Mouse (Mus musculus) midbrain, embryonic 12.5 days (tissue): Measurements from ENCODE around the gene Fbxo28. TPM values are rescaled to one million over a fixed set of nuclear protein-coding genes. Genes with fewer than 3 reads are reported as not detected.

Experiments
- ATAC-seq: fragments of 200-750 bp; cut with Nextera tagmentation; 2 replicates; pipeline ENCODE4 v1.8.0; 2017; ENCODE audit warnings: low read depth, moderate TSS enrichment, moderate library complexity; ENCODE audit not compliant: low FRiP score
- H3K27ac ChIP-seq: fragments of 300-500 bp; sonication (generic); replicated peaks from 2 replicates; pipeline ENCODE4 v1.5.1; 2016; ENCODE audit warnings: mild to moderate bottlenecking
- H3K27me3 ChIP-seq: fragments of 300-500 bp; sonication (generic); 2 replicates; pipeline ENCODE4 v1.6.1; 2016; ENCODE audit warnings: mild to moderate bottlenecking
- H3K36me3 ChIP-seq: fragments of 300-500 bp; sonication (generic); 2 replicates; pipeline ENCODE4 v1.6.1; 2016
- H3K4me1 ChIP-seq: fragments of 300-500 bp; sonication (generic); 2 replicates; pipeline ENCODE4 v1.6.1; 2016
- H3K4me2 ChIP-seq: fragments of 300-500 bp; sonication (generic); replicated peaks from 2 replicates; pipeline ENCODE4 v1.6.1; 2016; ENCODE audit warnings: mild to moderate bottlenecking, moderate library complexity
- H3K4me3 ChIP-seq: fragments of 300-500 bp; sonication (generic); 2 replicates; pipeline ENCODE4 v1.5.1; 2016; ENCODE audit warnings: mild to moderate bottlenecking
- H3K9ac ChIP-seq: fragments of 300-500 bp; sonication (generic); replicated peaks from 2 replicates; pipeline ENCODE4 v1.6.1; 2016; ENCODE audit warnings: mild to moderate bottlenecking, moderate library complexity
- H3K9me3 ChIP-seq: fragments of 300-500 bp; sonication (generic); 2 replicates; pipeline ENCODE4 v1.6.1; 2016; ENCODE audit warnings: mild to moderate bottlenecking
- WGBS: fragments of 180-500 bp; shearing (Covaris S2); methylation state at CpG from one replicate; pipeline ENCODE4 v1.1.7; 2016; 5-methylcytosine and 5-hydroxymethylcytosine counted together
- polyA plus RNA-seq: library from polyadenylated mRNA; unstranded; fragments of >200 nt; fragmentation: Nextera tagmentation; extraction: Ambion mirVana; gene quantifications from 2 replicates; pipeline ENCODE4 v1.2.1, GENCODE M21; 2016

Gene Fbxo28
- polyA plus RNA-seq, 1 experiment from 2014 or later, result 32.9 TPM

DNA sequence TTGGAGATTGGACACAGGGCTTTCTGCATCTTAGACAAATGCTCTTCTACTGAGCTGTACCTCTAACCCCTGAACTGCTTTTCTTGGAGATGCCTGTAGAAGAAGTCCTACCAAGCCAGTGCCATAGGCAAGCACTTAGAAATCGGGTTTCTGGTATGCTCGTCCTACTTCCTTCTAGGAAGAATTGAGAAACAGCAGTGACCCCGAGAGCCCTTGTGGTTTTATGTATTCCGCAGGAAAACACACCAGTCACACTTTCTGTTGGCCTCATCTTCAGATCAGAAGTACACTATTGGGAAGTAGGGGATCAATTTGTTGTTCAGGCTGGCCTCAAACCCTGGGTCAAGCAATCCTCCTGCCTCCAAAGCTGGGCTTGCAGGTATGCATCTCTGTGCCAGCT lies 28.0 kb upstream of the Fbxo28 start:
- ATAC-seq, result no peak

DNA sequence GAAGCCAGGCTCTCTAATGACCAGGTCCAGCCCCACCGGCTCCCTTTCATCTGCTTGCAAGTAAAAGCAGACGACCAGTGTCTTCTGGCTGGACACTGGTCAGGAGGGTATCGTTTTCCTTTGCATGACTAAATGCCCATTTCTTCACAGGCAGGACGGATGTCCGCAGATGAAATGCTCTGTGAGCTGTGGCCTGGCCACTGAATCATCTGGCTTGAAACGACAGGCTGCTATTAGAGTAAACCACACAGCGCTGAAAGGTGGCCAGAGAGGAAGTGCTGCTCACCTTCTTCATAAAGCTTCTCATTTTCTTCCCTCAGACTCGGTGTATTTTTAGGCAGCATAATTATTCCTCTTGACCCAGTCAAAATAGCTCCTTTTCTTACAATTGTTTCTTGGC lies 27.4 kb upstream of the Fbxo28 start:
- H3K4me2 ChIP-seq, result no peak overlapping the region
- no peak overlapping the region for H3K27ac ChIP-seq
- WGBS, result 87% methylated on average over 8 of the region's 8 CpGs
- H3K9ac ChIP-seq, result no peak overlapping the region
- H3K9me3 ChIP-seq, result no peaks in the 10 kb centered on the region
- H3K36me3 ChIP-seq, result no peaks in the 10 kb centered on the region
- no peak for ATAC-seq
- H3K4me1 ChIP-seq, result no peaks in the 10 kb centered on the region
- no peak overlapping the region for H3K4me3 ChIP-seq
- H3K27me3 ChIP-seq, result no peaks in the 10 kb centered on the region

More for the DNA sequence above, 28.0 kb upstream of the Fbxo28 start:
- Histone ChIP-seq H3K27me3 (no peaks in the 10 kb centered on the region), H3K9ac (no peak overlapping the region), H3K36me3 (no peaks in the 10 kb centered on the region), H3K4me3 (no peak overlapping the region), H3K27ac (no peak overlapping the region), H3K4me1 (no peaks in the 10 kb centered on the region), H3K4me2 (no peak overlapping the region), H3K9me3 (no peaks in the 10 kb centered on the region)
- WGBS, result 88% methylated on average over 4 of the region's 4 CpGs

DNA sequence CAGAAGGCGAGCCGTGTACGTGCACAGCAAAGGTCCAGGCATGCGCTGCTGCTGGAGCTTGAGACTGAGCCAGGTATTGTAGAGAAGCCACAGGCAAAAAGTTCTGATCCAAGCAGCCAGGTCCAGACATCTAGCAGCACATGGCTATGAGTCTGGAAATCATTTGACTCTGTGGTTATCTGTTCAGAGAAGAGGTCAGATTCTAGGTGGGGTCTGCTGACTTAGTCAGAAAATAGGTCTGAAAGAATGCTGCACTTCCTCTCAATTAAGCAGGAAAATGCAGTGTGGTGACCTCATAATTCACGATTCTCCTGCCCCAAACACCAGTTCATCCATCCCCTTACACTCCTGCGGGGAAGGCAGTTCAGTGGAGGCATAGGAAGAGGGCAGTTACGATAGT lies 26.9 kb upstream of the Fbxo28 start:
- ATAC-seq, result no peak
- no peak overlapping the region for H3K27ac ChIP-seq
- no peak overlapping the region for H3K4me3 ChIP-seq
- WGBS, result 81% methylated on average over 7 of the region's 7 CpGs
- H3K4me1 ChIP-seq, result no peaks in the 10 kb centered on the region
- H3K9me3 ChIP-seq, result no peaks in the 10 kb centered on the region
- H3K4me2 ChIP-seq, result no peak overlapping the region
- no peak overlapping the region for H3K9ac ChIP-seq
- H3K36me3 ChIP-seq, result no peaks in the 10 kb centered on the region
- H3K27me3 ChIP-seq, result no peaks in the 10 kb centered on the region

DNA sequence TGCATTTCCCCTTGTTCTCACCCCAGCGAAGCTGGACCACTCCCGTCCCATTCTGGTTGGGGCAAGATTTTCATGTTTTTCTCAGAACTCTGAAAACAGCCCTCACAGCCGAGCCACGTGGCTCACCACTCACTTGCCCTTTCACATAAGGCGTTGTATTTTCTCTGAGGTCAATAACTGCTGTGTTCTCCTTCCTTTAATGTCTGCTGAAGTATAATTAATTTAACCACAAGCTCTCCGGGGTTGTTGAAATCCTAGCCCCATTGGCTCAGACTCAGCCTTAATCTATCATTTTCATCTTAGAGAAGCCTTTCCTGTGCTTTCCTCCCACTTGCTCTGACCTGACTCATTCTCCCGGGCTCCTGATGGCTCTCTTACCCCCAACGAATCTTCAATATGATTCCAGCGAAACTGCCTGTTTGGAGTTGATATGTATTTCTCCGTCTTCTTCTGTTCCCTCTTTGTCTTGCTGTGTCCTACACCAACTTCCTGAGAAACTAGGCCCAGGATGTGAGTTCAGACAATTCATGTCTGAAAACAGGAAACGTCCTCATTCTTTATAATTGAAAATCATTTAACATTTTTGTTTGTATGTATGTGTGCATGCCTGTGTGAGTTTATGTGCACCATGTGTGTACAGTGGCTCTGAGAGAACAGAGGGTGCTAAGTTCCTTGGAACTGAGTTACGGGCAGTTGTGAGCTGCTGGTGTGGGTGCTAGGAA lies 22.4 kb upstream of the Fbxo28 start:
- ATAC-seq, result no peak
- 68% methylated on average over 12 of the region's 12 CpGs for WGBS
- H3K27me3 ChIP-seq, result no peaks in the 10 kb centered on the region
- H3K27ac ChIP-seq, result no peak overlapping the region
- no peaks in the 10 kb centered on the region for H3K4me1 ChIP-seq
- H3K36me3 ChIP-seq, result no peaks in the 10 kb centered on the region
- H3K4me2 ChIP-seq, result no peak overlapping the region
- H3K9me3 ChIP-seq, result no peaks in the 10 kb centered on the region
- H3K9ac ChIP-seq, result no peak overlapping the region
- H3K4me3 ChIP-seq, result no peak overlapping the region

DNA sequence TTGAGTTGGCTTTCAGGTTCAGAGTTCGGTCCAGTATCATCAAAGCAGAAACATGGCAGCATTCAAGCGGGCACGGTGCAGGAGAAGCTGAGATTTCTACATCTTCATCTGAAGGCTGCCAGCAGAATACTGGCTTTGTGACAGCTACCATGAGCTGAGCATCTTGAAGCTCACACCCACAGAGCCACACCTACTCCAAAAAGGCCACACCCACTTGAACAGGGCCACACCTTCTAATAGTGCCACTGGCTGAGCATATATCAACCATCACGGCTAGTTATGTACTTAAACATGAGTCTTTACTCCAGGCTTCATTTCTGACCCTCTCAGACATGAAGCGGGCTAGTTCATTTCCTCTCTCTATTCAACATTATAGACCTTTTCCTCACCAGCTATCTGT lies 21.3 kb upstream of the Fbxo28 start:
- ATAC-seq, result no peak
- 91% methylated on average over 5 of the region's 5 CpGs for WGBS
- H3K4me2 ChIP-seq, result no peak overlapping the region

DNA sequence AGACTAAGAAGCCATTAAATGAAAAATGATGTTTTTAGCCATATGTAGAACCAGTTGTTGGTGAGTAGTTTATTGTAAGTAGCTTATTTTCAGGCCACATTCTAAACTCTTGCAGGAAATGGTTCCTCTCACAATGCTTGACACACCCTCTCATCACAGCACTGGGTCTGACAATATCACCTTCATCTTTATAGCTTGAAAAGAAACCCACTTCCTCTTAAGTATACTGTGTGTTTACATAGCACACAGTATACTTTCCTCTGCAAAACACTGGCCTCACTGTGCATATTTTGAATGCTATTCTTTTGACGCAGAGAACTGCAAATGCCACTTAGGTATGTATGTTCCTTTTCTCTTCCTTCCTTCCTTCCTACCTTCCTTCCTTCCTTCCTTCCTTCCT lies 16.7 kb upstream of the Fbxo28 start:
- no peak overlapping the region for H3K27ac ChIP-seq
- H3K27me3 ChIP-seq, result no peaks in the 10 kb centered on the region
- no peak overlapping the region for H3K4me3 ChIP-seq
- no peaks in the 10 kb centered on the region for H3K36me3 ChIP-seq
- no peaks in the 10 kb centered on the region for H3K4me1 ChIP-seq
- H3K9me3 ChIP-seq, result no peaks in the 10 kb centered on the region
- ATAC-seq, result no peak
- 85% methylated on average over 1 of the region's 1 CpGs for whole genome bisulfite sequencing
- no peak overlapping the region for H3K9ac ChIP-seq
- no peak overlapping the region for H3K4me2 ChIP-seq

More for the DNA sequence above, 21.3 kb upstream of the Fbxo28 start:
- Histone ChIP-seq H3K9ac (no peak overlapping the region), H3K9me3 (no peaks in the 10 kb centered on the region), H3K27ac (no peak overlapping the region), H3K27me3 (no peaks in the 10 kb centered on the region), H3K36me3 (no peaks in the 10 kb centered on the region), H3K4me3 (no peak overlapping the region), H3K4me1 (no peaks in the 10 kb centered on the region)

DNA sequence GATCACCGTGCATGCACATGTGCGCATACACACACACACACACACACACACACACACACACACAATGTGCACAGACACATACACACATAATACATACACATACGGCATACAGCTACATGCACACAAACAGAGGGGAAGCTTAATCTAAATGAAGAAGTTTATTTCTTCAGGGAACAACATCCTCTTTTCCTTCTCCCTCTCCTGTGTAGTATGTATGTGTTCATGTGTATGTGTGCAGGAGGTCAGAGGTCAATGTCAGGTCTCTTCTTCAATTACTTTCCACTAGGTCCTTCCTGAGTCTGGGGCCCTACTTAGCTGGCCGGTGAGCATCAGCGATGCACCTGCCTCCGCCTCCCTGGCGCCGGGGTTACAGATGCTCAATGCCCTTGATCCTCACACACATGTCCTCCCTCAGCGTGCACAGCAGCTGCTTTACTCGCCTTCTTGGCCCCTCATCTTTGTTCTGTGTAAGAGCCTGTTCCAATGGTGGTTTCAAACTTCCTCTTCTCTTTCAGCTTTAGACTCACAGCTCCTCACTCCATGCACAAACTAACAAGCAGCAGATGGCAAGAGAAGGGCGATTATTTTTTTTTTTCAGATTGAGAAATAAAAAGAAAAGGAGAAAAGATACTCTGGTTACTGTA lies 13.2 kb upstream of the Fbxo28 start:
- WGBS, result 83% methylated on average over 11 of the region's 11 CpGs
- Histone ChIP-seq H3K9me3 (no peaks in the 10 kb centered on the region), H3K4me3 (no peak overlapping the region), H3K4me1 (no peaks in the 10 kb centered on the region), H3K36me3 (no peaks in the 10 kb centered on the region), H3K9ac (no peak overlapping the region), H3K27ac (no peak overlapping the region), H3K27me3 (no peaks in the 10 kb centered on the region), H3K4me2 (no peak overlapping the region)
- ATAC-seq, result no peak

DNA sequence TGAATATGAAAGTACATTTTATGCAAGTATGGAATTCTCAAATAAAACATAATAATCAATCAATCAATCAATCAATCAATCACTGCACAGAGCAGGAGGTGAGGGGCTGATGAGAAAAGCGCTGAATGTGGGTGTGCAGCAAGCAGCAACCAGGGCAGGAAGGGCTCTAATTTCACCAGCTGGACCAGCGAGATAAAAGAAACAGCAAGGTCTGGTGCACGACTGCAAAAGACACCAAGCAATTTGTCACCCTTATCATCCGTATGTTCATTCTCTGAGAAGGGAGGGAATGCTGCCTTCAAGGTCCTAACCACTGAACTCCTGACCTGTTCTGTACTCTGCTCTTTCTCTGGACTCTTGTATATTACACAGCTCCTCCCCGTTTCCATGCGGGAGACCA lies 8.1 kb upstream of the Fbxo28 start:
- 94% methylated on average over 6 of the region's 6 CpGs for WGBS
- Histone ChIP-seq H3K27me3 (no peaks in the 10 kb centered on the region), H3K9ac (no peak overlapping the region), H3K4me1 (no peaks in the 10 kb centered on the region), H3K4me2 (no peak overlapping the region), H3K36me3 (no peaks in the 10 kb centered on the region), H3K9me3 (peaks cover 9% of the 10 kb centered on the region), H3K4me3 (no peak overlapping the region), H3K27ac (no peak overlapping the region)
- no peak for ATAC-seq

DNA sequence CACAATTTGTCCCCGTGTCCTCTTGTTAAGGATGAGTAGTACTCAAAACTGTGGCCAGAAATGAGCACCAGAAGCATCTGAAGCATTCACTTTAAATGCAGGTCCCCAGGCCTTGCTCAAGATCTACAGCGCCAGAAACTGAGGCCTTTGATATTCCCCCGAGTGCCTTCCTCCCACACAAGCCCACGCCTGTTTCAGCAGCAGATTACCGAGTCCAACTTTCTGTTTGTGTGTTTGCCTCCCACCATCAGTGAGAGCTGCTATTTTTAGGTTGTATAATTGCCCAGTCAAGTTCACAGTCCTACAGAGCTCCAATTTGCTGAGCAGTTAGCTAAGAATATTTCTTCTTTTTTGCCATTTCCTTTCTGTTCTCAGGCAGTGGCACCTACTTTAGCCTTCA lies 5.1 kb upstream of the Fbxo28 start:
- Histone ChIP-seq H3K4me2 (no peak overlapping the region), H3K9me3 (peaks cover 9% of the 10 kb centered on the region), H3K9ac (no peak overlapping the region), H3K27me3 (no peaks in the 10 kb centered on the region), H3K36me3 (no peaks in the 10 kb centered on the region), H3K4me1 (peaks cover 4% of the 10 kb centered on the region), H3K27ac (no peak overlapping the region), H3K4me3 (no peak overlapping the region)
- ATAC-seq, result no peak
- 82% methylated on average over 5 of the region's 5 CpGs for WGBS

DNA sequence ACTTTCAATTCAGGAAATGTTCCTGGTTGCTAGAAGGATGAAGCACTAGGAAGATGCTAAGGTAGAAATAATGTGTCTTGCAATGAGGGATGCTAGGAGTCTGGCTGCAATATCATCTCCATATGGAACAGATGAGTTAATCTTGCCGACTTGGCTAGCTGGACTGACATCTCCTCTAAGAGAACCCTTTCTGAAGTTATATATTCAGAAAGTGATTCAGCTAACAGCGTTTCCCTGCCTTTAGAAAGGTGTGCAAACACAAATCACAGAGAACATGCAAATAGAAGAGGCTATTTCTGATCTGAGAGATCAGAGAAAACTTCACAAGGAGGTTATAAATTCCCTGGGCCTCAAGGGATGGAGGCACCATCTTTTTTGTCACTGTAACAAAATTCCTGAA lies 4.4 kb upstream of the Fbxo28 start:
- no peaks in the 10 kb centered on the region for H3K27me3 ChIP-seq
- H3K9me3 ChIP-seq, result peaks cover 9% of the 10 kb centered on the region
- H3K36me3 ChIP-seq, result no peaks in the 10 kb centered on the region
- no peak overlapping the region for H3K4me3 ChIP-seq
- 76% methylated on average over 2 of the region's 2 CpGs for WGBS
- H3K9ac ChIP-seq, result no peak overlapping the region
- no peak for ATAC-seq
- peaks cover 4% of the 10 kb centered on the region for H3K4me1 ChIP-seq
- H3K27ac ChIP-seq, result no peak overlapping the region
- H3K4me2 ChIP-seq, result no peak overlapping the region

DNA sequence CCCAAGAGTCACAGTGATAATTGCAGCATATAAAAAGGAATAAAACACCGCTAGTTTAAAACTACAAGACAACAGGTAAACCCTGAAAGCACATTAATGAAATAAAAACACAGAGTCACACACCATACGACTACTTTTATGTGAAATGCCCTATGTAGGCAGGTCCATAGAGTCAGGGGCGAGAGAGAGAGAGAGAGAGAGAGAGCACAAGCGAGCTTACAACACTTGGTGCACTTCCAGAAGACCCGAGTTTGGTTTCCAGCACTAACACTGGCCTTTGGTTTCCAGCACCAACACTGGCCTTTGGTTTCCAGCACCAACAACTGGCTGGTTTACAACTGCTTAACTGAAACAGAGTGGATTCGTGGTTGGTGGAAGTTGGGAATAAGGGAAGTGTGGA lies 564 bp upstream of the Fbxo28 start:
- peaks cover 5% of the 10 kb centered on the region; the same call in 1 of the 2 replicates for H3K36me3 ChIP-seq
- H3K4me2 ChIP-seq, result peak overlapping the region; percentile 95
- H3K9ac ChIP-seq, result peak overlapping the region; percentile 97; the same call in 1 of the 2 replicates
- H3K9me3 ChIP-seq, result no peaks in the 10 kb centered on the region
- ATAC-seq, result no peak
- no peaks in the 10 kb centered on the region for H3K27me3 ChIP-seq
- peak overlapping the region; percentile 82 for H3K27ac ChIP-seq
- peak overlapping the region; percentile 99 for H3K4me3 ChIP-seq
- WGBS, result 48% methylated on average over 6 of the region's 6 CpGs
- H3K4me1 ChIP-seq, result peaks cover 24% of the 10 kb centered on the region

DNA sequence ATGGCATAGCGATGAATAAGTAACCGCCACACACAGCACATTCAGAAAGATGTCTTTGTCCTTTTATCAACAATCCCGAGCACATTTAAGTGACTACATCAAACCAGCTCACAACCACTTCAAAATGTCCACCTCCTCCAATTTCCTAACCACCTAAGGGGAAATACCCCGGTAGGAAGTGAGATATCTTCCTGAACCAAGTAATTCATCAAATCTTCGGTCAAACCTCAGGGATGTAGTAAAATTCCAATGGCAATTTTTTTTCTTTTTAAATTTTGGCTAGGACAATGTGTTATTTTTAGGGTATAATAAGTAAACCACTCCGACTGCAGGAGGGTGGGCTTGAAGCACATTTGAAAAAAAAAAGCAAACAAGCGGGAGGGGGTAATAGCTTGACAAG lies 1.1 kb downstream of the Fbxo28 start:
- H3K4me3 ChIP-seq, result peak overlapping the region; percentile 99
- peak overlapping the region; percentile 97 for H3K9ac ChIP-seq
- 44% methylated on average over 7 of the region's 7 CpGs for WGBS
- H3K4me1 ChIP-seq, result peaks cover 24% of the 10 kb centered on the region
- H3K27ac ChIP-seq, result no peak overlapping the region
- no peak for ATAC-seq
- no peaks in the 10 kb centered on the region for H3K9me3 ChIP-seq
- peaks cover 5% of the 10 kb centered on the region; the same call in 1 of the 2 replicates for H3K36me3 ChIP-seq
- H3K27me3 ChIP-seq, result no peaks in the 10 kb centered on the region
- H3K4me2 ChIP-seq, result peak overlapping the region; percentile 95
